Mouse (Mus musculus): ENCODE measurements around the gene Foxq1. TPM values are rescaled to one million over a fixed set of nuclear protein-coding genes. Genes with fewer than 3 reads are reported as not detected.
A peak's percentile ranks its signal among the peaks of the same experiment; 100 is the strongest.

Gene Foxq1
- 2.1 TPM for polyA plus RNA-seq (2012; fragmentation: generic; extraction: Trizol)
- long read RNA-seq, experiment 1, full-length matches to known transcripts = 2 of 2 reads
- long read RNA-seq, experiment 1, partial matches to known transcripts = 0 of 2 reads
- long read RNA-seq, experiment 1, other reads (novel, unspliced or antisense) = 0 of 2 reads
- long read RNA-seq, experiment 2, full-length matches to known transcripts = 23 of 23 reads
- long read RNA-seq, experiment 2, partial matches to known transcripts = 0 of 23 reads
- long read RNA-seq, experiment 2, other reads (novel, unspliced or antisense) = 0 of 23 reads

- no peaks in the 10 kb centered on the region for H3K27me3 ChIP-seq (ENCODE audit: control insufficient read depth, insufficient read depth, insufficient read length)
- no peaks in the 10 kb centered on the region for H3K36me3 ChIP-seq (ENCODE audit: control insufficient read depth, insufficient read depth)
- peaks cover 12% of the 10 kb centered on the region for H3K79me2 ChIP-seq (ENCODE audit: control insufficient read depth, insufficient read depth)
- no peak for TF ChIP-seq CTCF (IDR thresholded peaks at IDR 0.05; ENCODE audit: control insufficient read depth, insufficient read depth, insufficient read length)
- TF ChIP-seq MYOG (IDR thresholded peaks at IDR 0.05; ENCODE audit: control insufficient read depth, extremely low read depth, insufficient read length) = no peak
- no peak for TF ChIP-seq USF1 (IDR thresholded peaks at IDR 0.05; ENCODE audit: low read depth)
- no peak for TF ChIP-seq MYOD1 (IDR thresholded peaks at IDR 0.05; ENCODE audit: control insufficient read depth, insufficient read length, low read depth)
- TF ChIP-seq FOSL1 (IDR thresholded peaks at IDR 0.05; ENCODE audit: insufficient read depth, low read length, poor library complexity, severe bottlenecking) = no peak
- no peak for TF ChIP-seq CEBPB (IDR thresholded peaks at IDR 0.05; ENCODE audit: low read depth)
- TF ChIP-seq MAX (IDR thresholded peaks at IDR 0.05) = no peak
- no peaks in the 10 kb centered on the region for H3K79me3 ChIP-seq (ENCODE audit: low read depth)
- H3ac ChIP-seq (ENCODE audit: control insufficient read depth, insufficient read length, low read depth) = no peak within 1 kb of the TSS
- no peak within 1 kb of the TSS for H3K4me3 ChIP-seq (ENCODE audit: insufficient read depth, poor library complexity, severe bottlenecking)
These were observed at the start of gene Foxq1 for GRCm38 (mm10) chr13:31555834-31556233. TSS of gene Foxq1 (plus strand) at chr13:31556134.

- TF ChIP-seq CEBPB (IDR thresholded peaks at IDR 0.05; ENCODE audit: low read depth) (no peak), USF1 (IDR thresholded peaks at IDR 0.05; ENCODE audit: low read depth) (no peak), MYOG (IDR thresholded peaks at IDR 0.05; ENCODE audit: control insufficient read depth, extremely low read depth, insufficient read length) (no peak), CTCF (IDR thresholded peaks at IDR 0.05; ENCODE audit: control insufficient read depth, insufficient read depth, insufficient read length) (no peak), FOSL1 (IDR thresholded peaks at IDR 0.05; ENCODE audit: insufficient read depth, low read length, poor library complexity, severe bottlenecking) (no peak), MYOD1 (IDR thresholded peaks at IDR 0.05; ENCODE audit: control insufficient read depth, insufficient read length, low read depth) (no peak), MAX (IDR thresholded peaks at IDR 0.05) (no peak)
- Histone ChIP-seq H3ac (ENCODE audit: control insufficient read depth, insufficient read length, low read depth) (no peak overlapping the region), H3K79me3 (ENCODE audit: low read depth) (no peaks in the 10 kb centered on the region)
These were observed 49.3 kb upstream of the Foxq1 start for GRCm38 (mm10) chr13:31506494-31507167.

DNA sequence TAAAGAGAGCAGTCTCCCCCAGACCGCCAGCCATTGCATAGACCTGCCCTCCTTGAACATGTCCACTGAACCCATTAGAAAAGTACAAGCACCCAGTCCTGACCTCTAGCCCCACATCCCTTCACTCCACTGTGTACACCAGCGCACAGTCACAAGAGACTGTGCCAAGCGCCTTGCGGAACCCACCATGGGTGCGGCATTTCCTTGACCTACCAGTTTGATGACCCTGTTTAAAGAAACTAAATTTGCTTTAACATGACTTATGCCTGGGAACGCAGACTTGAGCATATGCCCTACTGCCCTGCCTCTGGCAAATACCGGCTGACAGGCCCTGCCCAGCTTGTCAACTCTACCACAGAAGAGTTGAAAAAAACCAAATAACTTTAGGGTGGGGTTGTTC is 40.7 kb upstream of the Foxq1 start:
- H3K79me3 ChIP-seq (ENCODE audit: low read depth) = no peaks in the 10 kb centered on the region
- TF ChIP-seq MYOD1 (IDR thresholded peaks at IDR 0.05; ENCODE audit: control insufficient read depth, insufficient read length, low read depth) = no peak
- no peak for TF ChIP-seq FOSL1 (IDR thresholded peaks at IDR 0.05; ENCODE audit: insufficient read depth, low read length, poor library complexity, severe bottlenecking)
- no peak for TF ChIP-seq CEBPB (IDR thresholded peaks at IDR 0.05; ENCODE audit: low read depth)
- no peak for TF ChIP-seq CTCF (IDR thresholded peaks at IDR 0.05; ENCODE audit: control insufficient read depth, insufficient read depth, insufficient read length)
- TF ChIP-seq MYOG (IDR thresholded peaks at IDR 0.05; ENCODE audit: control insufficient read depth, extremely low read depth, insufficient read length) = no peak
- no peak for TF ChIP-seq MAX (IDR thresholded peaks at IDR 0.05)
- TF ChIP-seq USF1 (IDR thresholded peaks at IDR 0.05; ENCODE audit: low read depth) = no peak
- no peak overlapping the region for H3ac ChIP-seq (ENCODE audit: control insufficient read depth, insufficient read length, low read depth)
- no peak overlapping the region for H3K4me3 ChIP-seq (ENCODE audit: insufficient read depth, poor library complexity, severe bottlenecking)
- no peaks in the 10 kb centered on the region for H3K27me3 ChIP-seq (ENCODE audit: control insufficient read depth, insufficient read depth, insufficient read length)
- H3K36me3 ChIP-seq (ENCODE audit: control insufficient read depth, insufficient read depth) = no peaks in the 10 kb centered on the region
- no peaks in the 10 kb centered on the region for H3K79me2 ChIP-seq (ENCODE audit: control insufficient read depth, insufficient read depth)

More at GRCm38 (mm10) chr13:31506494-31507167, 49.3 kb upstream of the Foxq1 start:
- no peaks in the 10 kb centered on the region for H3K36me3 ChIP-seq (ENCODE audit: control insufficient read depth, insufficient read depth)
- no peaks in the 10 kb centered on the region for H3K27me3 ChIP-seq (ENCODE audit: control insufficient read depth, insufficient read depth, insufficient read length)
- no peaks in the 10 kb centered on the region for H3K79me2 ChIP-seq (ENCODE audit: control insufficient read depth, insufficient read depth)
- no peak overlapping the region for H3K4me3 ChIP-seq (ENCODE audit: insufficient read depth, poor library complexity, severe bottlenecking)

DNA sequence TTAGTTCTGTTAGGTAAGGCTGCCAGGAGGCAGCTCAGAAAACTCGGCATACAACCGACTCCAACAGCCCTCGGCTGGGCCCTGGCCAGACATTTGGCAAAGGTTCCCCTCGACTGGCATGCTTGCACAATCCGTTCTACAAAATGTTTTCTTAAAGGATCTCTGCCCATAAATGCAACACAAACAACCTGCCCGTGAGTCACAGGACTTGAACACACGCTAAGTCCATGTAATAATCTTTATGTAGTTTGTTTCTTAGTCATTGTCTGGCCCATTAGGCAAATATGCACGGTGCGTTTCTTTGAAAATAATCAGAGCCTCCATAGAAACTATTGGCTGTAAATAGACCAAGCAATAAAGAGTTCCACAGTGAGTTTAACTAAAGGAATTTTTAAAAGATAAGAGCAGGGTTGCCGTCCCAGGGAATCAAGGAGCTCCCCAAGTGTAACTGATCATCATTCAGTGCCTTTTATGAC is 37.5 kb upstream of the Foxq1 start:
- Histone ChIP-seq H3K4me3 (ENCODE audit: insufficient read depth, poor library complexity, severe bottlenecking) (no peak overlapping the region), H3K27me3 (ENCODE audit: control insufficient read depth, insufficient read depth, insufficient read length) (no peaks in the 10 kb centered on the region), H3K79me3 (ENCODE audit: low read depth) (no peaks in the 10 kb centered on the region), H3K36me3 (ENCODE audit: control insufficient read depth, insufficient read depth) (no peaks in the 10 kb centered on the region), H3K79me2 (ENCODE audit: control insufficient read depth, insufficient read depth) (no peaks in the 10 kb centered on the region), H3ac (ENCODE audit: control insufficient read depth, insufficient read length, low read depth) (no peak overlapping the region)
- peak; percentile 99 for TF ChIP-seq CEBPB (IDR thresholded peaks at IDR 0.05; ENCODE audit: low read depth)
- no peak for TF ChIP-seq USF1 (IDR thresholded peaks at IDR 0.05; ENCODE audit: low read depth)
- peak; percentile 16 for TF ChIP-seq MYOD1 (IDR thresholded peaks at IDR 0.05; ENCODE audit: control insufficient read depth, insufficient read length, low read depth)
- peak; percentile 19 for TF ChIP-seq MAX (IDR thresholded peaks at IDR 0.05)
- TF ChIP-seq FOSL1 (IDR thresholded peaks at IDR 0.05; ENCODE audit: insufficient read depth, low read length, poor library complexity, severe bottlenecking) = peak; percentile 55

DNA sequence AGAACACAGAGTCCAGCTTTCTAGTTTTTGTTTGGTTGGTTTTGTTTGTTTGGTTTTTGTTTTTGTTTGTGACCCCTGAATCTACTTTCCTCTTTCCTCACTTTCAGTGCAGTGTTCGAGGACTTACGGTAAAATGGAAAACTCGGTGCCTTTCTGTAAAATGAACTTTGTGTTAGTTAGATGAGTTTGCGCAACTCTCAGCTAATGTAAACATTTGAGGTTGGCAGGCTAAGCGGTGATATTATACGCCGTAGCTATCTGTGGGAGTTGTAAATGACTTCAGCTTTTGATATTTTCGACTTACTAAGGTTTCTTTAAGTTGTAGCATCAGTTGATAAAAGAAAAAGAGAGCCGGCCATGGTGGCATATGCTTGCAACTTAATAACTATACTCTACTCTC is 37.0 kb upstream of the Foxq1 start:
- H3K79me3 ChIP-seq (ENCODE audit: low read depth) = no peaks in the 10 kb centered on the region
- TF ChIP-seq MYOD1 (IDR thresholded peaks at IDR 0.05; ENCODE audit: control insufficient read depth, insufficient read length, low read depth) (no peak), CEBPB (IDR thresholded peaks at IDR 0.05; ENCODE audit: low read depth) (peak; percentile 98)
- no peaks in the 10 kb centered on the region for H3K79me2 ChIP-seq (ENCODE audit: control insufficient read depth, insufficient read depth)
- H3K4me3 ChIP-seq (ENCODE audit: insufficient read depth, poor library complexity, severe bottlenecking) = no peak overlapping the region
- H3K27me3 ChIP-seq (ENCODE audit: control insufficient read depth, insufficient read depth, insufficient read length) = no peaks in the 10 kb centered on the region
- H3K36me3 ChIP-seq (ENCODE audit: control insufficient read depth, insufficient read depth) = no peaks in the 10 kb centered on the region
- no peak overlapping the region for H3ac ChIP-seq (ENCODE audit: control insufficient read depth, insufficient read length, low read depth)
